Mouse (Mus musculus) R1 (cell line): ENCODE results near the gene Pip4k2b.

Experiments
- DNase-seq: peaks from one replicate; pipeline ENCODE4 v3.0.0-alpha.2; 2018; ENCODE audit warnings: low read depth, low spot score

The Pip4k2b gene

DNA sequence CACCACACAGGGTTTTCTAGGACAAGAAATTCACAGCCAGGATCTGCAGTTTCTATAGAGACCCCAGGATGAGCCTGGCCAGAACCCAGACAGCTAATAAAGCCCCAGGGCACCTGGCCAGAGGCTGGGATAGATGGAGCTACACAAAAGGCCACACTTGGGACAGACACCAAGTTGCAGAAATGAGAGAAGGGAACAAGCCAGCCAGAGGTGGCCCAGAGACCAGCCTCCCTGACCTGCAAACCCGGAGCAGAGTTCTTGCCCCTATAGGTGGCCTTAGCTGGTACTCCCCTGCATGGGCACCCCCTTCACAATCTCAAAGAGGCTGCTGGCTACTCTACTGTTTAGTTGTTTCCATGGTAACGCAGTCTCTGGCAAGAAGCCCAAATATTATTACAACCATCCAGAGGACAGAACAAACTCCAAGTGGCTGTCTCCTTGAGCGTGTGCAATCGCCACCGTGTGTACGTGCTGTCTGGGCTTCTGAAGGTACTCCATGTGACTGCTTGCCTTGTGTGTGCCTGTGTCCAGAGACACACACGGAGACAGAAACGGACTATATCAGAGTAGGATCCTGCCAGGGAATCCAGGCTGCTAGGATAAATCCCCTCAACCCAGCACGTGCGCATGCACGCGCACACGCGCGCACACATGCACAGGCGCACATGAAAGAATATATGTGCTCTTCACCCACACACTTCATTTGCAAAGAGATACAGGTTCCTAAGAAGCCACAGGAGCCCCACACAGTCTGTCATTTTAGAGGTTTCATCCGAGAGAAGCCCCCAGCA lies 49.4 kb downstream of the Pip4k2b start:
- no peak for DNase-seq

DNA sequence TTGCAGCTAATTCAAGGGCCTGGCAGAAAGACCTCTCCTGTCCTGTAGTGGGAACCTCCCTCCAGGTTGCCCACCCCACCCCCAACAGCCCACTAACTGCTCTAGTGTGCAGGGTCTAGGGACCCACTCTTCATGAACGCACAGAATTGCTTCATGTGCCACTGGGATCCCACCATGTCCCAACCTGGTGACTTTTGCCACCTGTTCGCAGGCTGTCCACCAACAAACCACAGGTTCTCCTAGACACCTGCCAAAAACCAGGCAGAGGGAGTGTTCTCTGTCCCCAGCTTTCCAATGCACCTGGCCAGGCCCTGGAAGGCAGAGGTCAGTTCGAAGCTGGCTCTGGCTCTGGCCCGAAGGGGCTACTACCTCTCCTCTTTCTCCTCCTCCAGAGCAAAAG lies 50.1 kb downstream of the Pip4k2b start:
- no peak for DNase-seq

DNA sequence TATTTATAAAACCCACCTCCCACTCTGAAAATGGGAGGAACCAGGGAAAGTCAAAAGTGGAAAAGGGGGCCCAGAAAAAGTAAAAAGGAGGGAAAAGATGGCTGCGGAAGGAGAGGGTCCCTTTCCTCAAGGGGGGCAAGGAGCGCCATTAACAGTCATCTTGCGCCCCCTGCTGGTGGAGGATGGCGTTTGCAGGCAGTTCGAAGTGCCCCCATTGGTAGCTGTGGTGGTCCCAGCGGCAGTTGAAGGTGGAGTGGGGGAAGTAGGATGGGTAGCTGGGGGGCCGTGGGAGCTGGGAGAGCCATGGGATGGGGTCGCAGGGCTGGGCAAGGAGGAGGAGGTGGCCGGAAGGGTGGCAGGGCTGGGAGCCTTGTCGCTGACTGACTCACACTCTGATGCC lies 54.6 kb downstream of the Pip4k2b start:
- peak; percentile 66 for DNase-seq

DNA sequence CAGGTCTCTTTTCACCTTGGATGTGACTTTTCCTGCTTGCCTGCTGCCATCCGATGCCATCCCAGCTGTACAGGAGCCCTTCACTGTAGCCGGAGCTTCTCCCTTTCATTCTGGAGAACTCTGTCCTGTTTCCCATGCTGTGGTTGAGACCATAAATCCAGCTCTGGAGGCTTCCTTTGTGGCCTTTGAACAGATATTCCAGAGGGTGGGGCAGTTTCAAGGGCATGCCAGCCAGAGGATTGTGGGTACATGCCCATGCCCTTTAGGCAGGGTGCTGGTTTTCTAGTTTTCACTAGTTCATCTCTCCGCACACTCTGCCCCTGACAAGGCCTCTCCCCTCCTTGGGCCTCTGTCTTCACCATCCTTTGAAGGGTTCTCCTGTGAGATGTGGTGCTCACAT lies 57.4 kb downstream of the Pip4k2b start:
- no peak for DNase-seq

DNA sequence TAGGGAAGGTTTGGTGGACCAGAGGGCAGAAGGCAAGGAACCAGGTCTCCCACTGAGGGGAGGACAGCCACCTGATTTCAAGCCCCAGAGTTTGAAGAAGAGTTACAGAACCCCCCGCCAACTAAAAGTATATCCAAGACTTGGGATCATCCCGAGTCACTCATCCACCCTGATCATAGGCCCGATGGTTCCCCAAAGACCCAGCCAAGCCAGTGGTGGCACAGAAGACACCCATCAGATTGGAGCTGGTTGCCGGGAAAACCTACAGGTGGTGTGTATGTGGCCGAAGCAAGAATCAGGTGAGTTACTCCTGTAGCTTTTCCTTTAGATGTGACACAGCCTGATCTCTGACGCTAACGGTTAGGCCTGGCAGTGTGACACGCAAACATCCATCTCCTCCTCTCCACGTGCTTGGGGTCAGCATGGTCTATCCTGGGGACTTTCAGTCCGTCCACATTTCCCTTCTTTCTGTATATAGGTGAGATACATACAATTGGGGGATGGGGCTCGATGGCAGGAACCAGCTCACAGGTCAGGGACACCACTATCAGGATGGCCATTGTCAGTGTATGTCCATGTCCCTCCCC lies 58.1 kb downstream of the Pip4k2b start:
- DNase-seq = no peak

DNA sequence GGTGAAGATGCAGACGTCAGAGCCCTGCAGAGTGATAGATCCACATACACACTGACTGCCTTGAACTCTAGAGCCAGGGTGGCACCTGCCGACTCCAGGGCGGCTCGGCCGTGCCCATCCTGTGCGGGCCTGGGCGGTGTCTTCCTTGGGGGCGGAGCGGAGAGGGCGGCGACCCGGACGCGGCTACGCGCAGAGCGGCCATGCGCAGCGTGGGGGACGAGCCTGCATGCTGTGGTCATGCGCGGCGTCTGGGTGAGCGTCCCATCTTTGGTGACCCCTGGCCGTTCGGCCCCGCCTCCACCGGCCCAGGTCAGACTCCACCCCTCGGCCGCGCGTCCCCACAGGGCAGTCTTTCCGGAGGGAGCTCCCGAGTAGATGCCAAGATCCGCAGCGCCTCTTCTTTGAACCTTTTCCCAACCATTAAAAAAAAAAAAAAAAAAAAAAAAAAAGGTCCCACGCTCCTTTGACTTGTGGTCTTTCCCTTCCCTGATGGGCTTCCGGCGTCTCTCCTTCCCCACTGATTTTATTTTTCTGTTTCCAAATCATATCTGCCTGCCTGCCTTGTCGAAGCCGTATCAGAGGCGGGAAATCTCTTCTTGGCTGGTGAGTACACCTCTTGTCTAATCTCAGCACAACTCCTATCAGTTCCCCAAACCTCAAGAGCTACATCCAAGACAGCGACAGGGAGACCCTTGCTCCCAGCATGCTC lies 58.7 kb downstream of the Pip4k2b start, which contains the start of gene Cisd3:
TSS of gene Cisd3 (plus strand) at position 214 of the 709 bp plus-strand sequence.
- peak; percentile 86 for DNase-seq

DNA sequence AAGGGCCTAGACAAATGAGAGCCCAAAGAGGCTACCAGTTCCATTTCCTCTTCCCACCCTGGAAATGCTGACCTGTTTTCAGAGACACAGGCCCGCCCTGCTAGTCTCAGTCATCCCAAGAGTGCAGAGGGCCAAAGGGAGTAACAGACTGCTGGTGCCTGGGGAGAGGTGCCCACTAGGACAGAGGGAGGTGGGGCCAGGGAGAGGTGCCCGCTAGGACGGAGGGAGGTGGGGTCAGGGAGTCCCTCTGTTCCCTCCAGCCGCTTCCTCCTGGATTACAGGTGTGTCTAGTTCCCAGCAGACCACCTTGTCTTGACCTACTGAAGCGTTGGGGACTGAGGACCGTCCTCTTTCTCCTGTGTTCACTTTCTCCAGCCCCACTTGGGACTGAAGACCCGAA lies 59.7 kb downstream of the Pip4k2b start:
- no peak for DNase-seq

DNA sequence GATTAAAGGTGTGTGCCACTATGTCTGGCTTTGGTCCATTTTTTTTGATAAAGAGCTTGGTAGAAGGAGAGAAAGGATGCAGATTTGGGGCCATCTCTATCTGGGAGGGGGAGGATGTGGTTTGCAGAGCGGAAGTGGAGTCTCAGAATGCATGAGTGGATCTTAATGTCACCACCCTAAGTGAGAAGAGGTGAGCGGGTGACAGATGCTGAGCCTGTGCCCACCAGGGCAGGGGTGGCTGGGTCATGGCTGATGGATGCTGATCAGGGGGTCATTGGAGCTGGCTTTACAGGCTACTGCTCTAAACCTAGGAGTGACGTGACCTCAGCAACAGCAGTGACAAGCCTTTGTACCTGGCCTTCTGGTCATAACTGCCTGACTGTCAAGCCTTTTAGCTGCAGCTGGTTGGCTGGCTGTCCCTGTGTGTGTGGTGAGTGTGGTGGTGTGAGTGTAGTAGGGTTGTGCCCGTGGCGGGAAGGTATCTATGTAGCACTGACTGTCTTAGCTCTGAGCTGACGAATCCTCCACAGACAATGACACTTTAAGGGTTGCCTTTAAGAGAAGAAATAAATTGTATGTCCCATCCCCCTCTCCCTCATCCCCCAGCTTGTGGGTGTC lies 60.3 kb downstream of the Pip4k2b start:
- no peak for DNase-seq

DNA sequence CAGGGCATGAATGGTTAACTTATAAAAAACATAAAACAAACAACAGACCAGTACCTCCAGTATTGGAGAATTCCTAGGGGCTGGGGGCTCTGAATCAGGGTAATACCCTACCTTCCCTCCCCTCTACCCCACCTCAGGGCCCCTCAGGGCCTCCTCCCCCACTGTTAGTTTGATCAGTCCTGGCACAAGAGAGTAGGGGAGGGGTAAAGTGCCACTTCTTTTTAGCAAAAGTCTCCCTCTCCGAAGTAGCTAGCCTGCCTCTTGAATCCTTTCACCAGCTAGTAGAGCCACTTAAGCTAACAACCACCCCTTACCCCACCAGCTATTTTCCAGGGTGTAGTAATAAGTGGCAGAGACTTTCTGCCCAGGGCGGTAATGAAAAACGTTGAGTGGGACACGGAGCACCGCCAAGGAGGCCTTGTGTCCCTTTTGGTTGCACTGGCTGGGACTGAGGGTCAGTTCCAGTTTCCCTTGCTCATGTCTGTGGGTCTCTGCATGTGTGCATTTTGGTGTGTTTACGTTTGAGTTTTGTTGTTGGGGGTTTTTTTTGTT lies 61.9 kb downstream of the Pip4k2b start:
- DNase-seq = no peak

DNA sequence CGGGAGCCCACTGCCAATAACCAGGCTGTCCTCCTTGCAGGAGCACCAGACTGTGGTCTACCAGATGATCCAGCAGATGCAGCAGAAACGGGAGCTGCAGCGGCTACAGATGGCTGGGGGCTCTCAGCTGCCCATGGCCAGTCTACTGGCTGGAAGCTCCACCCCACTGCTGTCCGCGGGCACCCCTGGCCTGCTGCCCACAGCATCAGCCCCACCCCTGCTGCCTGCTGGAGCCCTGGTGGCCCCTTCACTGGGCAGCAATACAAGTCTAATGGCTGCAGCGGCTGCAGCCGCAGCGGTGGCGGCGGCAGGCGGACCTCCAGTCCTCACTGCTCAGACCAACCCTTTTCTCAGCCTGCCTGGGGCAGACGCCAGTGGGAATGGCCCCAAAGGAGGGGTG lies 64.1 kb downstream of the Pip4k2b start:
- DNase-seq = no peak

DNA sequence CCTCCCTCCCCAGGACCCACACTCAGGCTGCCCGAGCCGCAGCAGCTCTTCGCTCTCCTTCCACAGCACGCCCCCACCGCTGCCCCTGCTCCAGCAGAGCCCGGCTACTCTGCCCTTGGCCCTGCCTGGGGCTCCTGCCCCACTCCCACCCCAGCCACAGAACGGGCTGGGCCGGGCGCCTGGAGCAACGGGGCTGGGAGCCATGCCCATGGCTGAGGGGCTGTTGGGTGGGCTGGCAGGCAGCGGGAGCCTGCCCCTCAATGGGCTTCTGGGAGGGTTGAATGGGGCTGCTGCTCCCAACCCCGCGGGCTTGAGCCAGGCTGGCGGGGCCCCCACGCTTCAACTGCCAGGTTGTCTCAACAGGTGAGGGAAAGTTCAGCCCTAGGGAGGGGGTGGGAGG lies 66.2 kb downstream of the Pip4k2b start:
- DNase-seq = no peak

DNA sequence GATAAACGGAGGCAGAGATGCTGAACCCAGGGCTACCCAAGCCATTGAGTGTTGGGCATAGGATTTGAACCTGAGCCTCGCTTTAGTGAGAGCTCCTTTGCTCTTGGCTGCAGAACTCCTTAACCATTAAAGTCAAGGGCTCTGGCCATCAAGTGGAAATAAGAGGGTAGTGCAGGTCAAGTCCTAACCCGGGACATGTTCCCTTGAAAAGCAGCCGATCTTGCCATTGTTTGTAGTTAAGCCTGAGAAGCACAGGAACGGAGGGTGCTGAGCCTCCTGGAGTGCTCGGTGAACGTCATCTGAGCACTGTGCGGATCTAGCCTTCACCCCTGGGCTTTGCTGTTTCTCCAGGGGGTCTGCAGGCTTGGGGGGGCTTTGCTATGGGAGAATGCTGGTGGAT lies 66.7 kb downstream of the Pip4k2b start:
- peak; percentile 87 for DNase-seq

DNA sequence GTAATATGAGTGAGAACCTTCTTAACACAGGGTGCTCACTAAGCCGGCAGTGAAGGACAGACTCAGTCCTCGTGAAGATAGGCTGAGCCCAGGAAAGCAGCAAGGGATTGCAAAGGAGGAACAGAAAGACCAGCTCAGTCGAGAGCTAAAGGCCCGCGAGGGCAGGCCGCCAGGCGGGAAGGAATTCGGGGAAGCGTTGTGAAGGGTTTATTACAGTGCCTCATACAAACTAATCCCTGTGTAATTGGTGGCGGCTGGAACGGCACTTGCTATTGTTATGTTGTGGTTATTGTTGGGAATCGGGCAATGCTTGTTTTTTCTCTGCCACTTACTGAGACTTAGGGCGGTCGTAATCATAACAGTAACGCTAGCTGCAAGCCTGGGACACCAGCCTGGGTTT lies 67.1 kb downstream of the Pip4k2b start:
- DNase-seq = no peak

DNA sequence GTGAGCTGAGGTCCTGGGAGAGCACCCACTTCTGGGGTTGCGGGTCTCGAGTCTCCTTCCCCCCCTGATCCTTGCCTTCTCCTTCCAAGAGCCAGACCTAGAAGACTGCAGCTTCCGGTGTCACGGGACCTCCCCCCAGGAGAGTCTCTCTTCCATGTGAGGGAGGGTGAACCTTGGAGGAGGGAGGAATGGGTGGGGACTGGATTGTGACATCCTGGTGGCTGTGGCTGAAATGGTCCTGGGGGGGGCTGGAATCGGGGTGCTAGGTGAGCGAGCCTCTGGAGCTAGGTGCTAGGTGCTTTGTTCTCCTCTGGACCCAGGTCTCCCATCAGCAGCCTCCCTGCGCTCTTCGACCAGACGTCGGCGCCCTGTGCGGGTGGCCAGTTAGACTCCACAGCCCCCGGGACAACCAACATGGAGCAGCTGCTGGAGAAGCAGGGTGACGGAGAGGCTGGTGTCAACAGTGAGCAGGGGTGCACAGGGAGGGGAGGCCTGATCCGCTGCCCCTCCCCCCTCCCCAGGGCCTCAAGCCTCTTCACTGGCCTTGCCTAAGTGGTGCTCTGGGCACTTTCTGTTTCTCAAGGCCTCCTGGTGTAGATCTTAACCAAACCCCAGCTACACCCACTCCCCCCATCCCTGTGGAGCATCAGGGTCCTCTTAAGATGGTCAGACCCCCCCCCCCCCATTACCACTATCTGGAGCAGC lies 68.3 kb downstream of the Pip4k2b start:
- DNase-seq = no peak

DNA sequence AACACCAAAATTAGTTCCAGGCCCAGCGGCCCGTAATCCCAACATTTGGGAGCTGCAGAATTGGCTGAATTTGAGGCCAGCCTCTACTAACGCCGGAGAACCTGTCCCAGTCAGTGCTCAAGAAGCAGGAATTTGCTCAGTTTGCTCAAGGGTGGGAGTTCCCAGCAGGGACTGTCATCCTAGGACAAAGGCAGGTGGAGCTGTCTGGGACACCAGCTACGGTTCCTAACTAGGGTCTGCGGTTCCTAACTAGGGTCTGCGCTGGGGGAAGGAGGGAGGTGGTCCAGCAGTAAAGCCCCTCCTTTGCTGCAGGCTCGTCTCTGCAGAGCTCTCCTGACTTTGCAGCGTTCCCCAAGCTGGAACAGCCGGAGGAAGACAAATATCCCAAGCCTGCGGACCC lies 71.4 kb downstream of the Pip4k2b start:
- DNase-seq = peak; percentile 73

DNA sequence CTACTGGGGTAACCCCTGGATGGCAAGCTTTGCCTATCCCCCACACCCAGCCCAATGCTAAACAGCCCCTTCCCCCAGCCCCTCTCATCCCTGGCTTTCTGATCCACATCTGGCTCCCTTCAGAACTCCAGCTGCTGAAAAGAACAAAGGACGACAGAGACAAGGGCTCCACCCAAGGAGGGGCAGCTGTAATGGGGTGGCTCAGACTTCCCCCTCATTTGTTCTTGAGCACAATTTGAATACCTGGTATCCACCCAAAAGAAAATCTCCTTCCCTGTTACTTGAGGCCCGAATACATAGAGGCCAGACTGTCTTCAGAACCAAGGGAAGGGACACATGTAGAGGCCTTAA lies 73.4 kb downstream of the Pip4k2b start:
- DNase-seq = peak; percentile 95

DNA sequence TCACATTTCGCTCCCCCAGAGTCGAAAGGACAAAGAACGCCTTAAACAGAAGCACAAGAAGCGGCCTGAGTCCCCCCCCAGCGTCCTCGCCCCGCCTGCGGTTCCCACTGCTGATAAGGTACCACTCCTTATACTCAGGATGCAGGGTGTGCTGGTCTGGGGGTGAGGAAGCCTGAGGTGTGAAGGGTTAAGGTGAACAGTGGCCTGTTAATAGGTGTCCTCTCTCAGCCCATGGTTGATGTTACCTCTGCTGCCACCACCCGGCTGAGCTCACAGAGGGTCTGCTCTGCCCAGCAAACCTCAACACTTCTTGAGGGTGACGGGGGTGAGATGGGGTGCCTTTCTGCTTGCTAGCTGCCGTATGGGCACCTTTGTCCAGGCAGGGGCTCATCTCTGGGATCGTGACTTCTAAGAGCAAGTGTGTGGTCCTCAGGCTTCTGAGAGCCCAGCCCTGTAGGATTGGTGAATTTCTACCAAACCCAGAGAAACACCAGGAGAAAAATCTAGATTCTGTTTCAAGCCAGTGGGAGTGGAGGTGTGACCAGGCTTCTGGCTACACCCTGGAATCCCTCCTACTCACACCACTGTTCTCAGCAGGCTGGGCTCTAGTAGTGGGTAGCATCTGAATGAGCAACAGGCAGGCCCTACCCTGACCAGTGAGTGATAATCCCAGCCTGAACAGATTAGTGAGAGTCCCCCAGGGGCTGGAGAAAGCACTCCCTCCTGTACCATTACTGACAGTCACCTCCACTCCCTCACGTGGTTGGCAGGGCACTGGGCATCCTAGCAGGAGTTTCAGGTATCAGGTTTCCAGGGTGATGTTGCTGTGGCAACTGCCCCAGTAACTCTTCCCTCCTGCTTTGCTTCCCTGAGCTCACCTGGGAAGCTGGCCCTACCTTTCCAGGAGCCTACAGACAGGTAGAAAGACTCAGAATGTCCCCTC lies 74.0 kb downstream of the Pip4k2b start:
- peak; percentile 88 for DNase-seq

DNA sequence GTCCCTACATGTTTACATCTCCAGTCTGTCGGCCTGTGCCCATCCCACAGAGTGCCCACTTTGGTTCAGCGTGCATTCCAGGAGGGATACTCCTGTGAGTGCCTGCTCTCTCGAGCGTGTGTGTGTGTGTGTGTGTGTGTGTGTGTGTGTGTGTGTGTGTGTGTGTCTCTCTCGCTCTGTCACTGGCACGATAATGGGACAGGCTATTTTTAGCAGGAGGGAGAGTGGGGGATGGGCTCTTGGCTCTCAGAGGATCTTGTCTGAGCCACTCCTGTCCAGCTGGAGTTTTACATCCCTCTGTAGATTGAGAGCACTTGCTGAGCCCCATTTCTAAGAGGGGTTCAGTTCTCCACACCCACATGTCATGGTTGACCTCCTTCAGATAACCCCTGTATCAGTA lies 74.7 kb downstream of the Pip4k2b start:
- no peak for DNase-seq

DNA sequence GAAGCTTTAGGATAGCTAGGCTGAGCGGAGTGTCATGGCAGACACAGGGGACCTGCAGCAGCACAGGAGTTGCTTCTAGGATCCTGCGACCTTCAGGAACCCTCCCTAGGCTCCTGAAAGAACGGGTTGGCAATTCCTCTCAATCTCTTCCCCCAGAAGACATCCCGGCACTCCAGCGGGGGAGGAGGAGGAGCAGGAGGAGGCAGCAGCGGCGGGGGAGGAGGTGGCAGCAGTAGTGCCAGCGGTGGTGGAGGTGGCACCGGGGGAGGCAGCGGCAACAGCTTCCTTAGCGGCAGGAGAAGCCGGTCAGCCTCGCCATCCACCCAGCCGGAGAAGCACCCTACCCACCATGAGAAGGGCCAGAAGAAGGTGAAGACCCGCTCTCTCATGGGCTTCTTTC lies 75.2 kb downstream of the Pip4k2b start:
- DNase-seq = no peak

DNA sequence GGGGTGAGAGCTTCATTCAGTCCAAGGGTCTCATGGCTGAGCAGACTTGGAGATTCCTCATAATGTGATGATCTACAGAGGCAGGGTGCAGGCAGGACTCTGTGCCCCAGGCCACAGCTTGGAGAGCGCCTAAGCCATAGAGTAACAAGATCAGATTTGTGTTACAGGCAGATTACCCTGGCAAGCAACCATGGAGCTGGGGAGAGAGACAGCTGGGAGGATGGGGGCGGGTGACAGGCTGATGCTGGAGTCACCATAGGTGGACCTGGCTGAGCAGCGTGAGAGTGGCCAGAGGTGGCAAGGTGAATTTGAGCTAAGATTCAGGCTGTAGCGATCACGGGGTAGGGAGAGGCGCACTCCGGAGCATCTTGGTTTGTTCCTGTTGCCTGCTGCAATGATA lies 76.3 kb downstream of the Pip4k2b start:
- no peak for DNase-seq
